ENCODE assay signal across 12 mouse cellular contexts in the genomic region with DNA sequence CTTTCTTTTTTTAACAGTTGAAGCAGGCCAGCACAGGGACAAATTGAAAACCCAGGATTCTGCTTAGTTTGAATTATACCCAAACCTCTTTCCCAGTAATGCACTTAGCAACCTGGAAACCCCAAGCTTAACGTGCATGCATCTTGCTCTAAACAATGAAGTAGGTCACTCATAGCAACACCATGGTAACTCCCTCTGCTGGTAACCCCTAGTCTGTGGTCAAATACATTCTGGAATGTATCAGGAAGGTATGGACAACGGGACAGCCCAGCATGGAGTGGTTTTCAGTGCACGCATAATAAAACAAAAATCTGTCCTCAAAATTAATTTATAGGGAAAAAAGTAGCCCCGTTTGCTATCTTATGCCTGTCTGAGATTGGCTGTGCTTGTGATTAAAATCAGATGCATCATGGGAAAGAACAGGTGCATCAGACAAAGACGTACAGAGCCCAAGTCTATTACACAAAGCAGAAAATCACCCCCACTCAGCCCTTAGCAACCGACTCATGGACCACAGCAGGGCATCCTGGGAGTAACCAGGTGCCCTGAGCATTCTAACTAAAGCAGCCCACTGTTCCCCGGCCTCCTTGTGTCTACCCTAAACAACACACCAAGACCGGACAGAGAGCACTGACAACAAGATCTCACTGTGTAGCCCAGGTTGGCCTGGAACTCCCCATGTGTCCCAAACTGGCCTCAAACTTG.
A peak's percentile ranks its signal among the peaks of the same experiment; 100 is the strongest.
DNase-seq lines count a peak whose midpoint lies in the region; ATAC-seq and TF ChIP-seq lines count a peak whose summit lies in the region.
"Had no signal": no experiment of that assay in that cellular context is flagged by ENCODE, and none has a peak within 500 bp of the region (broad histone marks: within the 10 kb centered on the region; RNA-seq: fewer than 3 reads in every experiment).

No protein-coding gene starts in this region.

- no peaks in the 10 kb centered on the region for H3K4me1 ChIP-seq in heart, postnatal 0 days (ENCODE audit: control insufficient read depth, insufficient read depth)
- no peaks in the 10 kb centered on the region for H3K4me1 ChIP-seq in hindbrain, embryonic 11.5 days (replicated peaks; ENCODE audit: control insufficient read depth, insufficient read depth, low read length)
- H3K4me1 ChIP-seq in neural tube, embryonic 13.5 days (replicated peaks), result peaks cover 36% of the 10 kb centered on the region

- H3K9me3 ChIP-seq in heart, postnatal 0 days (replicated peaks; ENCODE audit: control insufficient read depth, low read length), result no peaks in the 10 kb centered on the region
- H3K9me3 ChIP-seq in hindbrain, embryonic 11.5 days (ENCODE audit: control insufficient read depth, low read length), result no peaks in the 10 kb centered on the region
- H3K9me3 ChIP-seq in neural tube, embryonic 13.5 days, result no peaks in the 10 kb centered on the region
- H3K9me3 ChIP-seq: limb, embryonic 15.5 days had no signal

- H3K4me2 ChIP-seq in heart, postnatal 0 days (ENCODE audit: low read depth, low read length), result no peak overlapping the region
- H3K4me2 ChIP-seq in hindbrain, embryonic 11.5 days (replicated peaks; ENCODE audit: low read depth, low read length), result no peak overlapping the region
- no peak overlapping the region for H3K4me2 ChIP-seq in neural tube, embryonic 13.5 days
- H3K4me2 ChIP-seq: limb, embryonic 15.5 days had no signal

- H3K4me3 ChIP-seq in heart, postnatal 0 days (ENCODE audit: low read depth, low read length), result no peak overlapping the region
- H3K4me3 ChIP-seq in hindbrain, embryonic 11.5 days (ENCODE audit: low read depth, low read length), result no peak overlapping the region
- H3K4me3 ChIP-seq in neural tube, embryonic 13.5 days, result no peak overlapping the region
- H3K4me3 ChIP-seq: limb, embryonic 15.5 days had no signal

- TF ChIP-seq EP300 in heart, postnatal 0 days (IDR thresholded peaks at IDR 0.05; ENCODE audit: low read depth), result no peak

- H3K27ac ChIP-seq in heart, postnatal 0 days (ENCODE audit: low read depth), result no peak overlapping the region
- 0 out of 2 replicates have a peak overlapping the region, but pooled peaks have one; percentile 45 for H3K27ac ChIP-seq in hindbrain, embryonic 11.5 days (ENCODE audit: low read depth, low read length)
- no peak overlapping the region for H3K27ac ChIP-seq in neural tube, embryonic 13.5 days (replicated peaks)
- H3K27ac ChIP-seq: limb, embryonic 15.5 days had no signal

- no peak for ATAC-seq in heart, postnatal 0 days (ENCODE audit: insufficient read depth, low read depth)
- ATAC-seq in hindbrain, embryonic 11.5 days (ENCODE audit: low FRiP score), result peak; percentile 83
- peak; percentile 47; the same call in 1 of the 2 replicates for ATAC-seq in neural tube, embryonic 13.5 days (ENCODE audit: low read depth)
- ATAC-seq in CD4-positive, CD25-positive, alpha-beta regulatory T cell, adult 4 months, result no peak

- no peaks in the 10 kb centered on the region for H3K36me3 ChIP-seq in heart, postnatal 0 days (replicated peaks; ENCODE audit: control insufficient read depth, insufficient read depth, low read length)
- H3K36me3 ChIP-seq in hindbrain, embryonic 11.5 days (ENCODE audit: control insufficient read depth, insufficient read depth, low read length), result no peaks in the 10 kb centered on the region
- no peaks in the 10 kb centered on the region for H3K36me3 ChIP-seq in neural tube, embryonic 13.5 days
- H3K36me3 ChIP-seq: limb, embryonic 15.5 days had no signal

- no peak for DNase-seq in heart, postnatal 0 days (ENCODE audit: low spot score)
- DNase-seq in heart, adult 18-20 months, result no peak
- DNase-seq in embryo, embryonic 10.5 days (ENCODE audit: low spot score), result peak; percentile 26
- peak; percentile 48 for DNase-seq in hindbrain, embryonic 11.5 days (ENCODE audit: low spot score)
- DNase-seq in frontal cortex, adult 2 months (ENCODE audit: extremely low spot score in 1 of 2, low spot score in 1 of 2), result no peak
- DNase-seq: adrenal gland, postnatal 25 days; cerebellum, postnatal 25 days; lung, adult 2 months; right cerebral cortex, postnatal 14 days had no signal

- no peak overlapping the region for H3K9ac ChIP-seq in heart, postnatal 0 days (replicated peaks; ENCODE audit: low read depth, low read length)
- no peak overlapping the region for H3K9ac ChIP-seq in hindbrain, embryonic 11.5 days (ENCODE audit: low read depth, low read length)
- no peak overlapping the region for H3K9ac ChIP-seq in neural tube, embryonic 13.5 days
- H3K9ac ChIP-seq: limb, embryonic 15.5 days had no signal

- WGBS in heart, postnatal 0 days, result 75% methylated on average over 8 of the region's 8 CpGs
- WGBS in hindbrain, embryonic 11.5 days, result 46% methylated on average over 8 of the region's 8 CpGs
- 42% methylated on average over 8 of the region's 8 CpGs for WGBS in neural tube, embryonic 13.5 days

- peak; percentile 10; the same call in 1 of the 2 replicates for TF ChIP-seq CTCF in heart, postnatal 0 days (IDR thresholded peaks at IDR 0.05; ENCODE audit: low read depth)

- no peaks in the 10 kb centered on the region for H3K27me3 ChIP-seq in heart, postnatal 0 days (ENCODE audit: control insufficient read depth, insufficient read depth, low read length)
- H3K27me3 ChIP-seq in hindbrain, embryonic 11.5 days (ENCODE audit: control insufficient read depth, insufficient read depth, low read length), result no peaks in the 10 kb centered on the region
- H3K27me3 ChIP-seq in neural tube, embryonic 13.5 days, result no peaks in the 10 kb centered on the region
- H3K27me3 ChIP-seq: limb, embryonic 15.5 days had no signal

Comparison
In these comparisons a context has a peak if more than half of its experiments do, and no peak if none do; other contexts are left out.
1. ATAC-seq: peak in hindbrain, embryonic 11.5 days (single experiment) and neural tube, embryonic 13.5 days (single experiment); none in heart, postnatal 0 days (single experiment) and CD4-positive, CD25-positive, alpha-beta regulatory T cell, adult 4 months (single experiment).
2. DNase-seq: peak in embryo, embryonic 10.5 days (single experiment) and hindbrain, embryonic 11.5 days (single experiment); none in heart, postnatal 0 days (single experiment), heart, adult 18-20 months (0 of 2) and frontal cortex, adult 2 months (0 of 2).